Mouse (Mus musculus): ENCODE data around the gene Fgf14. TPM values are rescaled to one million over a fixed set of nuclear protein-coding genes. Genes with fewer than 3 reads are reported as not detected.

Gene Fgf14
- polyA plus RNA-seq, 1 experiment, result 0.08 TPM

GRCm38 (mm10) chr14:124192815-124193142 is 484.1 kb downstream of the Fgf14 start:
- WGBS, result 5% methylated on average over 15 of the region's 15 CpGs
- TF ChIP-seq CTCF (conservative IDR thresholded peaks at IDR 0.05; ENCODE audit: insufficient read depth, insufficient read length, low read depth, low read length) (no peak), POLR2A (IDR thresholded peaks at IDR 0.05; ENCODE audit: low read depth, low read length) (no peak)

DNA sequence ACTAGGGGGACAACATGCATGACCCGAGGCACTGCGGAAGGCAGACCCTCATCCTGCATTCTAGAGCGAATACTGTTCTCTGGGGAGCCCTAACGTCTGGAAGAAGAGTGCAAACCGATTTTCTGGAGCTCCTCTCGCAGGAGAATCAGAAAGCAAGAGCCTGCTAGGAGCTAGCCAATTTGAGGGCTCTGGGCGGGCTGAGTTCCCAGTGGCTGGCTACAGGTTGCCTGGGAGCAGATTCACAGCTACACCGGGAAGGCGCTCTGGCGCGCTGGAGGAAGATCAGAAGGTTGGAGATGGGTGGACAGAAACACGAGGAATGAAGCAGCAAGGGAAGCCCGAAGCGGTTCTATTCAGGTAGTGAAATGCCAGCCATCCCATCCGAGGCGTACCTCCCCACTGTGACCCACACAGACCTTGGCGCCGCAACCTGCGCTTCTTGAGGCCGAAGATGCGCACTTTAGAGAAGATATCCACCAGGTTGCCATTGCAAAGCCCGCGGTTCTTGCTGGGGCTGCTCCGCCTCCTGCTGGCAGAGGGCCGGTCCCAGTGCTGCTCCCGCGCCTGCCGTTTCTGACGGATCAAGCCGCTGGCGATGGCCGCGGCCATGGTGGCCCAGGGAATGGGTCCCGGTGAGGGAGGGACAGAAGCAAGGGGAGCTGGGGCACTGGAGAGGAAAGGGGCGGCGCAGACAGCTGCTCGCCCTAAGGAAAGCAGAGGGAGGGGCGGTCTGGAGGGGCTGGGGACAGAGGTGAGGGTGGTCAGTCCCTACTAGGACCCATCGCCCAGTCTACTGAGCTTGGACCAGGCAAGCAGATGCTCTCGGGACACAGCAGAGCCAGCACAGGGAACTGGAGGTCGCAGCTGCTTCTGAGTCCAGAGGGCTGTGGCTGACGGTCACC is 484.8 kb downstream of the Fgf14 start:
- Histone ChIP-seq H3K4me1 (ENCODE audit: control insufficient read depth, insufficient read depth, low read length) (no peaks in the 10 kb centered on the region), H3K4me3 (ENCODE audit: insufficient read depth, low read depth, low read length) (no peak overlapping the region), H3K36me3 (ENCODE audit: control insufficient read depth, insufficient read depth, low read length) (no peaks in the 10 kb centered on the region), H3K27ac (ENCODE audit: insufficient read depth, low read depth, low read length) (no peak overlapping the region), H3K27me3 (replicated peaks; ENCODE audit: control insufficient read depth, insufficient read depth, low read length) (no peaks in the 10 kb centered on the region; the same call in 1 of the 2 replicates)
- 2% methylated on average over 42 of the region's 42 CpGs for WGBS
- TF ChIP-seq POLR2A (IDR thresholded peaks at IDR 0.05; ENCODE audit: low read depth, low read length) (no peak), CTCF (conservative IDR thresholded peaks at IDR 0.05; ENCODE audit: insufficient read depth, insufficient read length, low read depth, low read length) (no peak)
- no peak for DNase-seq

More at GRCm38 (mm10) chr14:124192815-124193142, 484.1 kb downstream of the Fgf14 start:
- H3K27me3 ChIP-seq (replicated peaks; ENCODE audit: control insufficient read depth, insufficient read depth, low read length), result no peaks in the 10 kb centered on the region; the same call in 1 of the 2 replicates
- no peak overlapping the region for H3K27ac ChIP-seq (ENCODE audit: insufficient read depth, low read depth, low read length)
- no peak for DNase-seq
- no peak overlapping the region for H3K4me3 ChIP-seq (ENCODE audit: insufficient read depth, low read depth, low read length)
- no peaks in the 10 kb centered on the region for H3K36me3 ChIP-seq (ENCODE audit: control insufficient read depth, insufficient read depth, low read length)
- no peaks in the 10 kb centered on the region for H3K4me1 ChIP-seq (ENCODE audit: control insufficient read depth, insufficient read depth, low read length)

DNA sequence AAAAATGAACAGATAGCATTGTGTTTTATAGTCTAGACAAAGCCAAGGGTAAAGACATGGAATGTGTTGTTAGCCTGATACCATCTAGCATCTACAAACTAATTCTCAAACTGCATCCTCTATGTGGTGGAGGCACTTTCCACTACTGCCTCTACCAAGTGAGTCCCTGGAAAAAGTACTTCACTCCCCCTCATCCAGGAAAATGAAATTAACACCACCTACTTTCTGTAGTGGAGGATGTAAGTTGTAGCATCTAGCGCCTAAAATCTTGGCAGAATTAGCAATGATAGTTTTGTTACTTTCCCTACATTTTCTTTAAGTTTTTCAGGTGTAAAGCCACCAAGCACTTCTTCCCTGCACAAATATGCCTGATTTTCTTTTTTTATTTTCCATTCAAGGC is 496.7 kb downstream of the Fgf14 start:
- no peaks in the 10 kb centered on the region for H3K4me1 ChIP-seq (ENCODE audit: control insufficient read depth, insufficient read depth, low read length)
- H3K27me3 ChIP-seq (replicated peaks; ENCODE audit: control insufficient read depth, insufficient read depth, low read length), result no peaks in the 10 kb centered on the region
- 66% methylated on average over 1 of the region's 1 CpGs for WGBS
- DNase-seq, result no peak
- no peak overlapping the region for H3K27ac ChIP-seq (ENCODE audit: insufficient read depth, low read depth, low read length)
- TF ChIP-seq POLR2A (IDR thresholded peaks at IDR 0.05; ENCODE audit: low read depth, low read length) (no peak), CTCF (conservative IDR thresholded peaks at IDR 0.05; ENCODE audit: insufficient read depth, insufficient read length, low read depth, low read length) (no peak)
- H3K36me3 ChIP-seq (ENCODE audit: control insufficient read depth, insufficient read depth, low read length), result no peaks in the 10 kb centered on the region
- H3K4me3 ChIP-seq (ENCODE audit: insufficient read depth, low read depth, low read length), result no peak overlapping the region

DNA sequence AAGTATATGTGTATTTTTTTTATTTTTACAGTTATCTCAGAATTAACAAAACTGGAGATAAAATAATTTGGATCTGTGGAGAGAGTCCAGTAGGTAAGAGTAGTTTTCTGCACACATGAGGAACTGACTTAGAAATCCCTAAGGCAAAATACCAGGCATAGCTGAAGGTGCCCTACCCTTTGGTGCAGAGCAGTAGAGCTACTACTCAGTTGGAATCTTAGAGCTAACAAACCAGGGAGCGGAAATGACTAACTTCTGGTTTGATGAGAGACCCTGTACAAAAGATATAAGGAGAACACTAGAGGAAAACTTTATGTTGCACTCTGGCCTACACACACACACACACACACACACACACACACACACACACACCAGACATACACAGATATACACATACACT is 502.8 kb downstream of the Fgf14 start:
- whole genome bisulfite sequencing, result 77% methylated on average over 1 of the region's 1 CpGs
- no peak for DNase-seq

DNA sequence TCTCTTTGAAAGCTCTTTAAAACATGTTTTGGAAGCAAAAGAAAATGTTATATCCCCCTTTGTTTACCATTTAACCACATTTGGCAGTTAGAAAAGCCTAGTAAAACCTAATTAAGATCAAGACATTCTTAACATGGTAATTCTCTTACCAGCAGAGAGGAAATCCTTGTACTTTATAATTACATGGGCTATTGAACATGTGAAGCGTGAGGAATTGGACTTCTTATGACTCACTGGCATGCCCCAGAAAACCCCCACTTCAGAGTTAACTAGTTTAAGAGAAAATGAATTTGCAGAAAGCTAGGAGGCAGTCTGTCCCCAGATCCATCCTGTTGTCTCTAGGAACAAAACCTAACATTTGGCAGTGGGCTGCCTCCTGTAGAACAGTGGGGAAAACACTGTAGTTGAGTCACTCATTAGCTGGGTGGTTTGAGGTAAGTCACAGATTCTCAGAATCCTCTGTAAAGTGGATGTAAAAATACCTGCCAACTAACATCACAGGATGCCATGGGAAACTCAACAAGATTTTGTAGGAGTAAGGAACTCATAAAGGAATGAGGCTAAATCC is 513.2 kb downstream of the Fgf14 start:
- 26% methylated on average over 1 of the region's 1 CpGs for WGBS
- Histone ChIP-seq H3K4me1 (ENCODE audit: control insufficient read depth, insufficient read depth, low read length) (no peaks in the 10 kb centered on the region), H3K27me3 (replicated peaks; ENCODE audit: control insufficient read depth, insufficient read depth, low read length) (no peaks in the 10 kb centered on the region), H3K4me3 (ENCODE audit: insufficient read depth, low read depth, low read length) (no peak overlapping the region), H3K36me3 (ENCODE audit: control insufficient read depth, insufficient read depth, low read length) (no peaks in the 10 kb centered on the region), H3K27ac (ENCODE audit: insufficient read depth, low read depth, low read length) (no peak overlapping the region)
- no peak for TF ChIP-seq POLR2A (IDR thresholded peaks at IDR 0.05; ENCODE audit: low read depth, low read length)
- TF ChIP-seq CTCF (conservative IDR thresholded peaks at IDR 0.05; ENCODE audit: insufficient read depth, insufficient read length, low read depth, low read length), result no peak
- no peak for DNase-seq

More for the DNA sequence above, 502.8 kb downstream of the Fgf14 start:
- TF ChIP-seq CTCF (conservative IDR thresholded peaks at IDR 0.05; ENCODE audit: insufficient read depth, insufficient read length, low read depth, low read length) (no peak), POLR2A (IDR thresholded peaks at IDR 0.05; ENCODE audit: low read depth, low read length) (no peak)
- no peak overlapping the region for H3K27ac ChIP-seq (ENCODE audit: insufficient read depth, low read depth, low read length)
- H3K4me3 ChIP-seq (ENCODE audit: insufficient read depth, low read depth, low read length), result no peak overlapping the region
- H3K4me1 ChIP-seq (ENCODE audit: control insufficient read depth, insufficient read depth, low read length), result no peaks in the 10 kb centered on the region
- no peaks in the 10 kb centered on the region; the same call in 1 of the 2 replicates for H3K27me3 ChIP-seq (replicated peaks; ENCODE audit: control insufficient read depth, insufficient read depth, low read length)
- no peaks in the 10 kb centered on the region for H3K36me3 ChIP-seq (ENCODE audit: control insufficient read depth, insufficient read depth, low read length)

DNA sequence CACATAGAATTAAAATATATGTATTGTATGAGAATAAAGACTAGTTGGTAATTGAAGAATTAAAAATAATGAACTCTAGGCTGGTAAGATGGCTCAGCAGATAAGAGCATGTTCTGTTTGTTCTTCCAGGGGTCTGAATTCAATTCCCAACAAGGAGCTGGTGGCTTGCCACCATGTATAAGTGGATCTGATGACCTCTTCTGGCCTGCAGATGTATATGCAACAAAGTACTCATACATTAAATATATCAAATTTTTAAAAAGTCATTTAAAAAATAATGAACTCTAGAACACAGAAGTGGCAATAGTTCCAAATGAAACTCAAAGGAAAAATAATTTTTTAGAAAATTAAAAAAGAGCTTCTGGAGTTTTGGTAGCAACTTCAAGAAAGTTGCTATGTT is 529.5 kb downstream of the Fgf14 start:
- no peak overlapping the region for H3K4me3 ChIP-seq (ENCODE audit: insufficient read depth, low read depth, low read length)
- no peak for DNase-seq
- no peak overlapping the region for H3K27ac ChIP-seq (ENCODE audit: insufficient read depth, low read depth, low read length)
- H3K27me3 ChIP-seq (replicated peaks; ENCODE audit: control insufficient read depth, insufficient read depth, low read length), result no peaks in the 10 kb centered on the region
- TF ChIP-seq CTCF (conservative IDR thresholded peaks at IDR 0.05; ENCODE audit: insufficient read depth, insufficient read length, low read depth, low read length) (no peak), POLR2A (IDR thresholded peaks at IDR 0.05; ENCODE audit: low read depth, low read length) (no peak)
- no peaks in the 10 kb centered on the region for H3K4me1 ChIP-seq (ENCODE audit: control insufficient read depth, insufficient read depth, low read length)
- H3K36me3 ChIP-seq (ENCODE audit: control insufficient read depth, insufficient read depth, low read length), result no peaks in the 10 kb centered on the region

GRCm38 (mm10) chr14:124107205-124107873 is 569.6 kb downstream of the Fgf14 start:
- WGBS, result 72% methylated on average over 1 of the region's 1 CpGs
- no peak for DNase-seq
- TF ChIP-seq CTCF (conservative IDR thresholded peaks at IDR 0.05; ENCODE audit: insufficient read depth, insufficient read length, low read depth, low read length), result no peak
- no peak for TF ChIP-seq POLR2A (IDR thresholded peaks at IDR 0.05; ENCODE audit: low read depth, low read length)

More at GRCm38 (mm10) chr14:124107205-124107873, 569.6 kb downstream of the Fgf14 start:
- H3K36me3 ChIP-seq (ENCODE audit: control insufficient read depth, insufficient read depth, low read length), result no peaks in the 10 kb centered on the region
- no peaks in the 10 kb centered on the region for H3K4me1 ChIP-seq (ENCODE audit: control insufficient read depth, insufficient read depth, low read length)
- no peaks in the 10 kb centered on the region for H3K27me3 ChIP-seq (replicated peaks; ENCODE audit: control insufficient read depth, insufficient read depth, low read length)
- no peak overlapping the region for H3K27ac ChIP-seq (ENCODE audit: insufficient read depth, low read depth, low read length)
- no peak overlapping the region for H3K4me3 ChIP-seq (ENCODE audit: insufficient read depth, low read depth, low read length)
